Mouse (Mus musculus) right cerebral cortex, postnatal 36 days (tissue): ENCODE data around the gene Rnaseh2a.

Experiments used
- DNase-seq, 2 experiments: peaks; one replicate each; pipeline ENCODE4 v3.0.0; 2022; ENCODE audit warnings: low spot score in 2 of 2, mixed read lengths in 1 of 2

Rnaseh2a gene

DNA sequence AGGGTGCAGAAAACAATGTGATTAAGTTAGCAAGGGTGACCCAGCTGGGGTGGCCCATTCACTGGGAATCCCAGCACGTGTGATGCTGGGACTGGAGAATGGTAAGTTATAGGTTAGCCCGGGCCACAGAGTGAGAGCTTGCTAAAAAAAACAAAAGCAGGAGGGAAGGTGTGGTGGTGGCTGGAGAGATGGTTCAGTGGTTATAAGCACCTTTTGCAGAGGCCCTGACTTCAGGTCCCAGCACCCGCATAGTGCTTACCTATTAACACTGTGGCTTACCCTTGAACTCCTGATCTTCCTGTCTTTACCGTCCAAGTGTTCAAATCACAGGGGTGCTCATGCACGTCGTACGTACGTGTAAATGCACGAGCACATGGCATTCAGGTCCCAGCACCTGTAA lies 62.5 kb downstream of the Rnaseh2a start:
- no peak for DNase-seq
